Mouse (Mus musculus) liver, postnatal 0 days (tissue): ENCODE data around the gene Gm7029. TPM values are rescaled to one million over a fixed set of nuclear protein-coding genes. Genes with fewer than 3 reads are reported as not detected.

ENCODE experiments used
- ATAC-seq: fragments of 200-750 bp; cut with Nextera tagmentation; 2 replicates; pipeline ENCODE4 v1.8.0; 2017; ENCODE audit warnings: mild to moderate bottlenecking, moderate library complexity
- DNase-seq: peaks from one replicate; pipeline ENCODE4 v3.0.0-alpha.2; 2016
- H3K27ac ChIP-seq: fragments of 300-500 bp; sonication (generic); 2 replicates; pipeline ENCODE4 v1.5.1; 2014; ENCODE audit warnings: antibody characterized with exemption, moderate library complexity, mild to moderate bottlenecking, low read depth
- H3K27me3 ChIP-seq: fragments of 300-500 bp; sonication (generic); 2 replicates; pipeline ENCODE4 v1.6.1; 2014; ENCODE audit warnings: low read length, control low read depth, mixed read lengths; ENCODE audit not compliant: insufficient read depth
- H3K36me3 ChIP-seq: fragments of 300-500 bp; sonication (generic); replicated peaks from 2 replicates; pipeline ENCODE4 v1.6.1; 2014; ENCODE audit warnings: mild to moderate bottlenecking, control low read depth, low read length, moderate library complexity, mixed read lengths; ENCODE audit not compliant: insufficient read depth
- H3K4me1 ChIP-seq: fragments of 300-500 bp; sonication (generic); 2 replicates; pipeline ENCODE4 v1.6.1; 2014; ENCODE audit warnings: antibody characterized with exemption, mild to moderate bottlenecking, control low read depth; ENCODE audit not compliant: insufficient read depth
- H3K4me2 ChIP-seq: fragments of 300-500 bp; sonication (generic); 2 replicates; pipeline ENCODE4 v1.6.1; 2014; ENCODE audit warnings: low read depth, mild to moderate bottlenecking, low read length, moderate library complexity, mixed read lengths
- H3K4me3 ChIP-seq: fragments of 300-500 bp; sonication (generic); 2 replicates; pipeline ENCODE4 v1.5.1; 2014; ENCODE audit warnings: low read depth, low read length
- H3K9ac ChIP-seq: fragments of 300-500 bp; sonication (generic); replicated peaks from 2 replicates; pipeline ENCODE4 v1.6.1; 2014; ENCODE audit warnings: mild to moderate bottlenecking, moderate library complexity
- H3K9me3 ChIP-seq: fragments of 300-500 bp; sonication (generic); 2 replicates; pipeline ENCODE4 v1.6.1; 2016; ENCODE audit warnings: mild to moderate bottlenecking, control low read depth, low read length, mixed read lengths
- CTCF ChIP-seq: sonication (generic); IDR thresholded peaks from 2 replicates; pipeline ENCODE4 v1.5.1; 2016; ENCODE audit warnings: antibody characterized with exemption, low read depth
- EP300 ChIP-seq: IDR thresholded peaks from 2 replicates; pipeline ENCODE4 v1.6.1; 2016; ENCODE audit warnings: antibody characterized with exemption, low read depth, mild to moderate bottlenecking
- WGBS: fragments of 180-500 bp; shearing (Covaris S2); extraction: QIAGEN DNeasy Blood & Tissue Kit; methylation state at CpG from one replicate; pipeline ENCODE4 v1.1.7; 2014; ENCODE audit not compliant: insufficient replicate concordance; 5-methylcytosine and 5-hydroxymethylcytosine counted together
- polyA plus RNA-seq: library from polyadenylated mRNA; unstranded; fragments of >200 nt; fragmentation: Nextera tagmentation; extraction: Ambion mirVana; gene quantifications from 2 replicates; pipeline ENCODE4 v1.2.1, GENCODE M21; 2015

The Gm7029 gene
- polyA plus RNA-seq, 1 experiment from 2014 or later = not detected

- H3K9ac ChIP-seq = no peak overlapping the region
- H3K27ac ChIP-seq = peak overlapping the region; percentile 66
- ATAC-seq (no peak), DNase-seq (no peak)
- peaks cover 19% of the 10 kb centered on the region for H3K4me1 ChIP-seq
- WGBS = 90% methylated on average over 10 of the region's 10 CpGs
- peaks cover 38% of the 10 kb centered on the region for H3K36me3 ChIP-seq
- TF ChIP-seq CTCF = no peak
- no peak for TF ChIP-seq EP300
- no peak overlapping the region for H3K4me2 ChIP-seq
- H3K4me3 ChIP-seq = no peak overlapping the region
- no peaks in the 10 kb centered on the region for H3K27me3 ChIP-seq
- no peaks in the 10 kb centered on the region for H3K9me3 ChIP-seq
Observed at GRCm38 (mm10) chr17:33829561-33829960, 44.1 kb upstream of the Gm7029 start.

- H3K4me3 ChIP-seq = peak within 1 kb of the TSS; percentile 95
- H3K27ac ChIP-seq = peak within 1 kb of the TSS; percentile 73
- H3K9me3 ChIP-seq = no peaks in the 10 kb centered on the region
- TF ChIP-seq EP300 (no peak), CTCF (peak; percentile 41)
- WGBS = under 1% methylated on average over 44 of the region's 45 CpGs
- peaks cover 7% of the 10 kb centered on the region; the same call in 1 of the 2 replicates for H3K36me3 ChIP-seq
- H3K4me2 ChIP-seq = peak within 1 kb of the TSS; percentile 97
- no peaks in the 10 kb centered on the region for H3K27me3 ChIP-seq
- peak; percentile 93 for ATAC-seq
- peak; percentile 91 for DNase-seq
- H3K9ac ChIP-seq = peak within 1 kb of the TSS; percentile 75
- peaks cover 11% of the 10 kb centered on the region for H3K4me1 ChIP-seq
Observed at GRCm38 (mm10) chr17:33842966-33843795, 30.5 kb upstream of the Gm7029 start, which contains the start of gene Cd320. Gene Cd320, plus strand, starts transcription at chr17:33843091.

GRCm38 (mm10) chr17:33844196-33844595 lies 29.4 kb upstream of the Gm7029 start:
- ATAC-seq (no peak), DNase-seq (no peak)
- 53% methylated on average over 1 of the region's 1 CpGs for WGBS
- Histone ChIP-seq H3K27ac (no peak overlapping the region), H3K27me3 (no peaks in the 10 kb centered on the region), H3K36me3 (peaks cover under 1% of the 10 kb centered on the region; the same call in 1 of the 2 replicates), H3K4me2 (no peak overlapping the region), H3K9ac (no peak overlapping the region), H3K9me3 (no peaks in the 10 kb centered on the region), H3K4me3 (no peak overlapping the region), H3K4me1 (peaks cover 11% of the 10 kb centered on the region)
- no peak for TF ChIP-seq EP300
- no peak for TF ChIP-seq CTCF

- H3K9ac ChIP-seq = no peak overlapping the region
- peaks cover 11% of the 10 kb centered on the region for H3K4me1 ChIP-seq
- H3K4me2 ChIP-seq = no peak overlapping the region
- TF ChIP-seq EP300 (no peak), CTCF (no peak)
- no peaks in the 10 kb centered on the region for H3K9me3 ChIP-seq
- DNase-seq = no peak
- no peak overlapping the region for H3K4me3 ChIP-seq
- WGBS = 62% methylated on average over 8 of the region's 8 CpGs
- H3K36me3 ChIP-seq = no peaks in the 10 kb centered on the region
- H3K27ac ChIP-seq = no peak overlapping the region
- no peak for ATAC-seq
- H3K27me3 ChIP-seq = no peaks in the 10 kb centered on the region
Observed at GRCm38 (mm10) chr17:33848139-33848538, 25.5 kb upstream of the Gm7029 start.

- 37% methylated on average over 1 of the region's 1 CpGs for WGBS
Observed at GRCm38 (mm10) chr17:33851331-33851730, 22.3 kb upstream of the Gm7029 start.

GRCm38 (mm10) chr17:33857816-33858215 lies 15.8 kb upstream of the Gm7029 start:
- TF ChIP-seq EP300 (no peak), CTCF (no peak)
- no peak for ATAC-seq

More at GRCm38 (mm10) chr17:33851331-33851730, 22.3 kb upstream of the Gm7029 start:
- H3K9ac ChIP-seq = no peak overlapping the region
- H3K4me1 ChIP-seq = no peaks in the 10 kb centered on the region
- ATAC-seq = peak; percentile 92
- H3K27me3 ChIP-seq = no peaks in the 10 kb centered on the region
- H3K9me3 ChIP-seq = no peaks in the 10 kb centered on the region
- no peak overlapping the region for H3K4me2 ChIP-seq
- H3K27ac ChIP-seq = 0 out of 2 replicates have a peak overlapping the region, but pooled peaks have one; percentile 24
- no peak for DNase-seq
- TF ChIP-seq CTCF = no peak
- no peak for TF ChIP-seq EP300
- H3K4me3 ChIP-seq = no peak overlapping the region
- H3K36me3 ChIP-seq = no peaks in the 10 kb centered on the region

More at GRCm38 (mm10) chr17:33857816-33858215, 15.8 kb upstream of the Gm7029 start:
- H3K36me3 ChIP-seq = no peaks in the 10 kb centered on the region
- no peaks in the 10 kb centered on the region for H3K27me3 ChIP-seq
- no peak overlapping the region for H3K27ac ChIP-seq
- H3K9ac ChIP-seq = no peak overlapping the region
- 78% methylated on average over 4 of the region's 4 CpGs for WGBS
- H3K9me3 ChIP-seq = no peaks in the 10 kb centered on the region
- H3K4me3 ChIP-seq = no peak overlapping the region
- no peak overlapping the region for H3K4me2 ChIP-seq
- no peaks in the 10 kb centered on the region for H3K4me1 ChIP-seq
- no peak for DNase-seq
